Comparison of ENCODE assay signal across 8 mouse cellular contexts in genomic region chr6:122309446-122309960, GRCm38 (mm10). TPM values are rescaled to one million over a fixed set of nuclear protein-coding genes. Genes with fewer than 3 reads are reported as not detected.
A peak's percentile ranks its signal among the peaks of the same experiment; 100 is the strongest.
DNase-seq lines count a peak whose midpoint lies in the region; ATAC-seq lines count a peak whose summit lies in the region.

No protein-coding gene starts in this region.

- 14% methylated on average over 11 of the region's 11 CpGs for WGBS in neural tube, embryonic 11.5 days
- 19% methylated on average over 11 of the region's 11 CpGs for WGBS in forebrain, embryonic 10.5 days
- WGBS in stomach, embryonic 15.5 days = 6% methylated on average over 11 of the region's 11 CpGs

- H3K4me1 ChIP-seq in neural tube, embryonic 11.5 days (ENCODE audit: control insufficient read depth, insufficient read depth, low read length) = peaks cover 11% of the 10 kb centered on the region
- H3K4me1 ChIP-seq in forebrain, embryonic 10.5 days = peaks cover 22% of the 10 kb centered on the region
- H3K4me1 ChIP-seq in stomach, embryonic 15.5 days = peaks cover 12% of the 10 kb centered on the region

- H3K27me3 ChIP-seq in neural tube, embryonic 11.5 days (ENCODE audit: control insufficient read depth, insufficient read depth, low read length) = no peaks in the 10 kb centered on the region
- no peaks in the 10 kb centered on the region for H3K27me3 ChIP-seq in forebrain, embryonic 10.5 days (ENCODE audit: poor library complexity, severe bottlenecking)
- no peaks in the 10 kb centered on the region for H3K27me3 ChIP-seq in stomach, embryonic 15.5 days (replicated peaks)

- no peak for ATAC-seq in neural tube, embryonic 11.5 days (ENCODE audit: insufficient read depth, low FRiP score, low TSS enrichment)
- ATAC-seq in stomach, embryonic 15.5 days (ENCODE audit: insufficient read depth, low FRiP score, low read depth) = no peak

- H3K9ac ChIP-seq in neural tube, embryonic 11.5 days (ENCODE audit: low read length) = peak overlapping the region; percentile 70
- H3K9ac ChIP-seq in stomach, embryonic 15.5 days = peak overlapping the region; percentile 78

- no peak overlapping the region for H3K27ac ChIP-seq in neural tube, embryonic 11.5 days (ENCODE audit: low read depth, low read length)
- H3K27ac ChIP-seq in forebrain, embryonic 10.5 days = peak overlapping the region; percentile 87
- peak overlapping the region; percentile 85; the same call in 1 of the 2 replicates for H3K27ac ChIP-seq in stomach, embryonic 15.5 days

- H3K9me3 ChIP-seq in neural tube, embryonic 11.5 days (ENCODE audit: control insufficient read depth, low read length) = no peaks in the 10 kb centered on the region
- no peaks in the 10 kb centered on the region for H3K9me3 ChIP-seq in forebrain, embryonic 10.5 days
- no peaks in the 10 kb centered on the region for H3K9me3 ChIP-seq in stomach, embryonic 15.5 days

- no peaks in the 10 kb centered on the region; the same call in 1 of the 2 replicates for H3K36me3 ChIP-seq in neural tube, embryonic 11.5 days (ENCODE audit: control insufficient read depth, insufficient read depth, low read length)
- H3K36me3 ChIP-seq in forebrain, embryonic 10.5 days (replicated peaks) = peaks cover 27% of the 10 kb centered on the region
- H3K36me3 ChIP-seq in stomach, embryonic 15.5 days = peaks cover 2% of the 10 kb centered on the region; the same call in 1 of the 2 replicates

- peak overlapping the region; percentile 69 for H3K4me3 ChIP-seq in neural tube, embryonic 11.5 days (ENCODE audit: low read depth, low read length)
- peak overlapping the region; percentile 85 for H3K4me3 ChIP-seq in forebrain, embryonic 10.5 days
- peak overlapping the region; percentile 95 for H3K4me3 ChIP-seq in stomach, embryonic 15.5 days (replicated peaks)

- intact Hi-C loops in gastrocnemius, postnatal 14 days (cut with DNase I; ENCODE audit: low total_unique reads) = no loop called here

- DNase-seq in neural tube, embryonic 11.5 days (ENCODE audit: low spot score) = no peak
- no peak for DNase-seq in neural tube, embryonic 10.5 days (ENCODE audit: extremely low spot score, low spot score)
- no peak for DNase-seq in forebrain, embryonic 10.5 days (ENCODE audit: extremely low spot score, low spot score)
- peak; percentile 23 for DNase-seq in liver
- DNase-seq in gastrocnemius, postnatal 14 days = no peak
- no peak for DNase-seq in cerebellum, postnatal 25 days
- DNase-seq in embryo, embryonic 9.5 days (ENCODE audit: extremely low spot score) = no peak

- H3K4me2 ChIP-seq in neural tube, embryonic 11.5 days (ENCODE audit: low read depth) = peak overlapping the region; percentile 81
- H3K4me2 ChIP-seq in stomach, embryonic 15.5 days = peak overlapping the region; percentile 67

RNA-seq across cellular contexts. Expression of gene M6pr, which starts 1.0 kb away (rescaled TPM):
- polyA plus RNA-seq in neural tube, embryonic 11.5 days (2014; fragmentation: Nextera tagmentation; extraction: Ambion mirVana) = 81.8 and 89.8 TPM in 2 replicates
- 92.7 and 92.9 TPM in 2 replicates for polyA plus RNA-seq in forebrain, embryonic 10.5 days (2016; fragmentation: Nextera tagmentation; extraction: Ambion mirVana)
- polyA plus RNA-seq in stomach, embryonic 15.5 days (2015; fragmentation: Nextera tagmentation; extraction: Ambion mirVana) = 120 and 121 TPM in 2 replicates
- 10 to 100 TPM; 22.7 to 26.6 TPM for total RNA-seq in gastrocnemius, postnatal 14 days (2021)

RNA-seq across cellular contexts. Expression of gene Klrg1, which starts 26.8 kb away (rescaled TPM):
- 0.23 TPM in 1 of 2 replicates, not detected in the other for polyA plus RNA-seq in neural tube, embryonic 11.5 days (2014; fragmentation: Nextera tagmentation; extraction: Ambion mirVana)
- polyA plus RNA-seq in forebrain, embryonic 10.5 days (2016; fragmentation: Nextera tagmentation; extraction: Ambion mirVana) = not detected in 2 replicates
- polyA plus RNA-seq in stomach, embryonic 15.5 days (2015; fragmentation: Nextera tagmentation; extraction: Ambion mirVana) = not detected in 2 replicates
- total RNA-seq in gastrocnemius, postnatal 14 days (2021) = not detected

RNA-seq across cellular contexts. Expression of gene Phc1, which starts 30.9 kb away (rescaled TPM):
- 36.2 and 42.7 TPM in 2 replicates for polyA plus RNA-seq in neural tube, embryonic 11.5 days (2014; fragmentation: Nextera tagmentation; extraction: Ambion mirVana)
- 26.2 and 29.7 TPM in 2 replicates for polyA plus RNA-seq in forebrain, embryonic 10.5 days (2016; fragmentation: Nextera tagmentation; extraction: Ambion mirVana)
- polyA plus RNA-seq in stomach, embryonic 15.5 days (2015; fragmentation: Nextera tagmentation; extraction: Ambion mirVana) = 12.8 and 13.2 TPM in 2 replicates
- total RNA-seq in gastrocnemius, postnatal 14 days (2021) = 10 to 100 TPM in 1 of 2 experiments, 1 to 10 TPM in 1; 8.0 to 10.7 TPM
